8 mouse cellular contexts compared by ENCODE assay signal in the genomic region with DNA sequence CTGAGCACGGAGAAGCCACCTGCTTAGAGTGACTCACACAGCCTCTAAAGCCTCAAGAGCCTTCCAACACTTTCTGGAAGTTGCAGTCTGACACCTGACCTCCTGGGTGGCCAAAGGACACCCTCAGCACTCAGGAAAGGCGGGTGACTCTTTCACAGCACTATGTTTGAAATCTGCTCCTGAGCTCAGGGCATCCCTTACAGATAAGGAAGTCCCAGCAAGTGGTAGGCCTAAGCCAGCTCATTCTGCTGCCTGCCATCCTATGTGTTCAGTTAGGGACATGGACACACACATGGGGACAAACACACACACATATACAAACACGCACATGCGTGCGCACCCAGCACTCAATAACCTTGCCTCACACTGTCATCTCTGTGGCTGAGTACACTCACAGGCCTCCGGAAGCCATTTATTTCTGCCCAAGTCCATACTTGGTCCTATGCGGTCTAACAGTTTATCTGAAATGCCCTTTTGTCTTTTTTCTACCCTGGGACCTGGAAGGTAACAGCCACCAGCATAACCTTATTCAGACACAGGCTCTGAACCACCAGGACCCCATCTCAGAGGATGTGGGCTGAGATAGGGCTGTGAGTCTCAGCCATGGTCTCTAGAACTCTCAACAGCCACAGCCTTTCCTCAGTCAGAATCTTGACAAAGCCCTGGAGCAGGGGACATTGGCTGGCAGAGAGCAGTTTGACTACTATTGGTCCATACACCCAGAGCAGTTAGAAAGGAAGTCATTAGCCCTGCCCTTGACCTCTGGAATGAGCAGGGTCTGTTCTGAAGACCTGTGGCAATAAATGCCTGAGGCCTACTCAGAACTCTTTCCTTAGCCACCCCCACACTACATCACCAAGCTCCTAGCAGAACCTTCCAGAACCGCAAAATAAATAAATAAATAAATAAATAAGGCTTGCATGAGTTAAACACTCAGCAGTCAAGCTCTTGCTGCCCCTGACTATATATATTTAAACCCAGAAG. TPM values are rescaled to one million over a fixed set of nuclear protein-coding genes. Genes with fewer than 3 reads are reported as not detected.
DNase-seq lines count a peak whose midpoint lies in the region; ATAC-seq and TF ChIP-seq lines count a peak whose summit lies in the region.

No protein-coding gene starts in this region.

- no peak for DNase-seq in lung, embryonic 14.5 days
- no peak for DNase-seq in lung, postnatal 10 days
- no peak for DNase-seq in intestine, embryonic 14.5 days (ENCODE audit: low spot score)
- DNase-seq in adrenal gland, postnatal 25 days: no peak
- no peak for DNase-seq in spleen, adult 12 weeks (ENCODE audit: low spot score)
- no peak for DNase-seq in embryo, embryonic 10.5 days (ENCODE audit: low spot score)

- peaks cover 75% of the 10 kb centered on the region for H3K36me3 ChIP-seq in lung, embryonic 14.5 days (ENCODE audit: insufficient read depth)
- peaks cover 64% of the 10 kb centered on the region for H3K36me3 ChIP-seq in intestine, embryonic 14.5 days (ENCODE audit: control insufficient read depth, insufficient read depth, low read length)
- H3K36me3 ChIP-seq in stomach, embryonic 14.5 days (ENCODE audit: control insufficient read depth, insufficient read depth, low read length): peaks cover 55% of the 10 kb centered on the region

- no peaks in the 10 kb centered on the region for H3K27me3 ChIP-seq in lung, embryonic 14.5 days (ENCODE audit: insufficient read depth, low read length)
- no peaks in the 10 kb centered on the region for H3K27me3 ChIP-seq in intestine, embryonic 14.5 days (replicated peaks; ENCODE audit: control insufficient read depth, insufficient read depth, low read length)
- no peaks in the 10 kb centered on the region for H3K27me3 ChIP-seq in stomach, embryonic 14.5 days (ENCODE audit: control insufficient read depth, insufficient read depth, low read length)

- no peak overlapping the region; the same call in 1 of the 2 replicates for H3K4me2 ChIP-seq in lung, embryonic 14.5 days
- no peak overlapping the region for H3K4me2 ChIP-seq in intestine, embryonic 14.5 days (ENCODE audit: low read length)
- H3K4me2 ChIP-seq in stomach, embryonic 14.5 days (replicated peaks; ENCODE audit: low read depth, low read length): peak overlapping the region; percentile 14

- WGBS in lung, embryonic 14.5 days: 74% methylated on average over 8 of the region's 8 CpGs
- WGBS in intestine, embryonic 14.5 days: 76% methylated on average over 8 of the region's 8 CpGs
- 74% methylated on average over 8 of the region's 8 CpGs for WGBS in stomach, embryonic 14.5 days

- no peak overlapping the region for H3K4me3 ChIP-seq in lung, embryonic 14.5 days (ENCODE audit: low read depth, low read length)
- H3K4me3 ChIP-seq in brown adipose tissue, adult 24 weeks (ENCODE audit: insufficient read depth, low read depth, low read length): no peak overlapping the region
- H3K4me3 ChIP-seq in intestine, embryonic 14.5 days (ENCODE audit: low read depth, low read length): no peak overlapping the region
- H3K4me3 ChIP-seq in stomach, embryonic 14.5 days (ENCODE audit: low read depth, low read length): no peak overlapping the region

- no peak for TF ChIP-seq CTCF in lung, embryonic 14.5 days (IDR thresholded peaks at IDR 0.05; ENCODE audit: low read depth)

- no peak for ATAC-seq in lung, embryonic 14.5 days (ENCODE audit: insufficient read depth)
- no peak for ATAC-seq in intestine, embryonic 14.5 days (replicated peaks; ENCODE audit: low FRiP score, low TSS enrichment, low read depth)
- no peak for ATAC-seq in stomach, embryonic 14.5 days (ENCODE audit: insufficient number of reproducible peaks, insufficient read depth, low FRiP score, low read depth)

- peak overlapping the region; percentile 95 for H3K27ac ChIP-seq in lung, embryonic 14.5 days (ENCODE audit: low read depth)
- H3K27ac ChIP-seq in brown adipose tissue, adult 24 weeks (replicated peaks; ENCODE audit: low read depth, low read length): peak overlapping the region; percentile 99
- peak overlapping the region; percentile 96 for H3K27ac ChIP-seq in intestine, embryonic 14.5 days (ENCODE audit: low read depth)
- peak overlapping the region; percentile 98 for H3K27ac ChIP-seq in stomach, embryonic 14.5 days (ENCODE audit: low read length)

- peak overlapping the region; percentile 38; the same call in 1 of the 2 replicates for H3K9ac ChIP-seq in lung, embryonic 14.5 days
- H3K9ac ChIP-seq in intestine, embryonic 14.5 days (ENCODE audit: low read length): peak overlapping the region; percentile 23; the same call in 1 of the 2 replicates
- 0 out of 2 replicates have a peak overlapping the region, but pooled peaks have one; percentile 7 for H3K9ac ChIP-seq in stomach, embryonic 14.5 days (replicated peaks; ENCODE audit: low read depth, low read length)

- peaks cover 30% of the 10 kb centered on the region for H3K4me1 ChIP-seq in lung, embryonic 14.5 days (ENCODE audit: insufficient read depth)
- peaks cover 49% of the 10 kb centered on the region for H3K4me1 ChIP-seq in brown adipose tissue, adult 24 weeks (ENCODE audit: control insufficient read depth, insufficient read depth, insufficient read length, low read length)
- H3K4me1 ChIP-seq in intestine, embryonic 14.5 days (replicated peaks; ENCODE audit: control insufficient read depth, insufficient read depth, low read length): peaks cover 45% of the 10 kb centered on the region
- peaks cover 44% of the 10 kb centered on the region for H3K4me1 ChIP-seq in stomach, embryonic 14.5 days (ENCODE audit: control insufficient read depth, insufficient read depth, low read length)

- no peaks in the 10 kb centered on the region for H3K9me3 ChIP-seq in lung, embryonic 14.5 days (ENCODE audit: low read depth, low read length)
- no peaks in the 10 kb centered on the region for H3K9me3 ChIP-seq in intestine, embryonic 14.5 days (ENCODE audit: control insufficient read depth, low read length)
- no peaks in the 10 kb centered on the region for H3K9me3 ChIP-seq in stomach, embryonic 14.5 days (ENCODE audit: control insufficient read depth, low read depth, low read length)

RNA-seq across cellular contexts. Expression of gene Myh9, which starts 42.2 kb away (rescaled TPM):
- 86.6 and 87.5 TPM in 2 replicates for polyA plus RNA-seq in lung, embryonic 14.5 days (2014; fragmentation: Nextera tagmentation; extraction: Ambion mirVana)
- polyA plus RNA-seq in brown adipose tissue, adult 24 weeks (2012; ENCODE audit: insufficient read depth, insufficient read length, missing spikeins): 36.0 and 59.3 TPM in 2 replicates
- polyA plus RNA-seq in intestine, embryonic 14.5 days (2014; fragmentation: Nextera tagmentation; extraction: Ambion mirVana): 67.9 and 72.2 TPM in 2 replicates
- polyA plus RNA-seq in stomach, embryonic 14.5 days (2014; fragmentation: Nextera tagmentation; extraction: Ambion mirVana): 75.4 and 77.1 TPM in 2 replicates
- total RNA-seq in adrenal gland, postnatal 25 days (2021): 325 and 352 TPM in 2 replicates

RNA-seq across cellular contexts. Expression of gene Apol8, which starts 43.0 kb away (rescaled TPM):
- polyA plus RNA-seq in lung, embryonic 14.5 days (2014; fragmentation: Nextera tagmentation; extraction: Ambion mirVana): not detected in 2 replicates
- polyA plus RNA-seq in brown adipose tissue, adult 24 weeks (2012; ENCODE audit: insufficient read depth, insufficient read length, missing spikeins): not detected in 2 replicates
- not detected in 2 replicates for polyA plus RNA-seq in intestine, embryonic 14.5 days (2014; fragmentation: Nextera tagmentation; extraction: Ambion mirVana)
- polyA plus RNA-seq in stomach, embryonic 14.5 days (2014; fragmentation: Nextera tagmentation; extraction: Ambion mirVana): 0.55 TPM in 1 of 2 replicates, not detected in the other
- total RNA-seq in adrenal gland, postnatal 25 days (2021): not detected in 2 replicates
